Mouse (Mus musculus): ENCODE results near the gene Stx8.

GRCm38 (mm10) chr11:68190849-68191248 is 224.9 kb downstream of the Stx8 start:
- no peak for TF ChIP-seq CTCF (IDR thresholded peaks at IDR 0.05; ENCODE audit: low read depth, low read length)
- no peak for TF ChIP-seq POLR2A (IDR thresholded peaks at IDR 0.05; ENCODE audit: insufficient read depth, low read length)

All from ES-Bruce4 (cell line).